Mouse (Mus musculus) heart, postnatal 0 days (tissue): ENCODE data around the gene Cdca3. TPM values are rescaled to one million over a fixed set of nuclear protein-coding genes. Genes with fewer than 3 reads are reported as not detected.

Experiments used
- ATAC-seq: fragments of 200-750 bp; cut with Nextera tagmentation; 2 replicates; pipeline ENCODE4 v1.8.0; 2017; ENCODE audit warnings: low read depth, moderate number of reproducible peaks, moderate library complexity; ENCODE audit not compliant: insufficient read depth
- DNase-seq: peaks from one replicate; pipeline ENCODE4 v3.0.0-alpha.2; 2016; ENCODE audit warnings: low spot score
- H3K27ac ChIP-seq: fragments of 300-500 bp; sonication (generic); 2 replicates; pipeline ENCODE4 v1.5.1; 2014; ENCODE audit warnings: low read depth, mild to moderate bottlenecking
- H3K27me3 ChIP-seq: fragments of 300-500 bp; sonication (generic); 2 replicates; pipeline ENCODE4 v1.6.1; 2014; ENCODE audit warnings: low read length, mixed read lengths; ENCODE audit not compliant: control insufficient read depth, insufficient read depth
- H3K36me3 ChIP-seq: fragments of 300-500 bp; sonication (generic); replicated peaks from 2 replicates; pipeline ENCODE4 v1.6.1; 2014; ENCODE audit warnings: low read length, mixed read lengths; ENCODE audit not compliant: control insufficient read depth, insufficient read depth
- H3K4me1 ChIP-seq: fragments of 300-500 bp; sonication (generic); 2 replicates; pipeline ENCODE4 v1.6.1; 2014; ENCODE audit warnings: antibody characterized with exemption; ENCODE audit not compliant: control insufficient read depth, insufficient read depth
- H3K4me2 ChIP-seq: fragments of 300-500 bp; sonication (generic); 2 replicates; pipeline ENCODE4 v1.6.1; 2014; ENCODE audit warnings: low read depth, mild to moderate bottlenecking, low read length, moderate library complexity
- H3K4me3 ChIP-seq: fragments of 300-500 bp; sonication (generic); 2 replicates; pipeline ENCODE4 v1.5.1; 2014; ENCODE audit warnings: low read depth, low read length
- H3K9ac ChIP-seq: fragments of 300-500 bp; sonication (generic); replicated peaks from 2 replicates; pipeline ENCODE4 v1.6.1; 2014; ENCODE audit warnings: low read depth, low read length, mixed read lengths
- H3K9me3 ChIP-seq: fragments of 300-500 bp; sonication (generic); replicated peaks from 2 replicates; pipeline ENCODE4 v1.6.1; 2016; ENCODE audit warnings: low read length; ENCODE audit not compliant: control insufficient read depth
- CTCF ChIP-seq: IDR thresholded peaks from 2 replicates; pipeline ENCODE4 v1.5.1; 2016; ENCODE audit warnings: antibody characterized with exemption, control low read depth, low read depth
- EP300 ChIP-seq: IDR thresholded peaks from 2 replicates; pipeline ENCODE4 v1.6.1; 2016; ENCODE audit warnings: antibody characterized with exemption, low read depth
- WGBS: fragments of 180-500 bp; shearing (Covaris S2); extraction: QIAGEN DNeasy Blood & Tissue Kit; methylation state at CpG from one replicate; pipeline ENCODE4 v1.1.7; 2014; 5-methylcytosine and 5-hydroxymethylcytosine counted together
- polyA plus RNA-seq: library from polyadenylated mRNA; unstranded; fragments of >200 nt; fragmentation: Nextera tagmentation; extraction: Ambion mirVana; gene quantifications from 2 replicates; pipeline ENCODE4 v1.2.1, GENCODE M21; 2015
- total RNA-seq: library from RNA; depleted of rRNA; stranded (reverse); fragments of >200 nt; gene quantifications from 2 replicates; pipeline ENCODE4 v1.2.3, GENCODE M21; 2014; ENCODE audit warnings: low replicate concordance

Gene Cdca3
- total and polyA plus RNA-seq, 2 experiments from 2014 or later = 52.9 to 95.9 TPM

- Histone ChIP-seq H3K4me2 (peak within 1 kb of the TSS; percentile 21; the same call in 1 of the 2 replicates), H3K4me3 (no peak within 1 kb of the TSS), H3K9me3 (no peaks in the 10 kb centered on the region), H3K9ac (no peak within 1 kb of the TSS; the same call in 1 of the 2 replicates), H3K4me1 (peaks cover 14% of the 10 kb centered on the region), H3K27ac (no peak within 1 kb of the TSS), H3K36me3 (no peaks in the 10 kb centered on the region), H3K27me3 (0 out of 2 replicates have a peak, but pooled peaks cover 3% of the 10 kb centered on the region)
- DNase-seq (no peak), ATAC-seq (peak; percentile 61)
- TF ChIP-seq CTCF = no peak
- TF ChIP-seq EP300 = no peak
- WGBS = 19% methylated on average over 12 of the region's 15 CpGs
These were observed 11.2 kb downstream of the Cdca3 start, which contains the start of gene Gnb3 for GRCm38 (mm10) chr6:124840241-124841167. Gene Gnb3 (minus strand): TSS chr6:124840275.

- H3K4me3 ChIP-seq = no peak overlapping the region
- H3K9ac ChIP-seq = no peak overlapping the region
- H3K4me2 ChIP-seq = no peak overlapping the region
- peak; percentile 89 for ATAC-seq
- H3K36me3 ChIP-seq = no peaks in the 10 kb centered on the region
- H3K27ac ChIP-seq = no peak overlapping the region
- H3K9me3 ChIP-seq = no peaks in the 10 kb centered on the region
- DNase-seq = peak; percentile 89
- peaks cover 3% of the 10 kb centered on the region; the same call in 1 of the 2 replicates for H3K4me1 ChIP-seq
- no peaks in the 10 kb centered on the region for H3K27me3 ChIP-seq
- TF ChIP-seq EP300 (no peak), CTCF (peak; percentile 98)
- WGBS = 8% methylated on average over 9 of the region's 9 CpGs
These were observed 18.0 kb downstream of the Cdca3 start for GRCm38 (mm10) chr6:124847305-124847704.

GRCm38 (mm10) chr6:124850535-124850934, 21.2 kb downstream of the Cdca3 start:
- Histone ChIP-seq H3K4me2 (no peak overlapping the region), H3K27ac (no peak overlapping the region), H3K9me3 (no peaks in the 10 kb centered on the region), H3K36me3 (no peaks in the 10 kb centered on the region), H3K4me1 (peaks cover 3% of the 10 kb centered on the region; the same call in 1 of the 2 replicates), H3K27me3 (no peaks in the 10 kb centered on the region), H3K9ac (no peak overlapping the region), H3K4me3 (no peak overlapping the region)
- WGBS = 58% methylated on average over 8 of the region's 8 CpGs
- DNase-seq = no peak
- no peak for ATAC-seq
- TF ChIP-seq CTCF (no peak), EP300 (no peak)

GRCm38 (mm10) chr6:124854647-124855046, 25.3 kb downstream of the Cdca3 start:
- 51% methylated on average over 12 of the region's 12 CpGs for WGBS
- no peak for DNase-seq

GRCm38 (mm10) chr6:124856321-124856720, 27.0 kb downstream of the Cdca3 start:
- Histone ChIP-seq H3K4me3 (peak overlapping the region; percentile 64), H3K4me2 (peak overlapping the region; percentile 93), H3K9ac (no peak overlapping the region), H3K4me1 (peaks cover 7% of the 10 kb centered on the region), H3K36me3 (no peaks in the 10 kb centered on the region), H3K9me3 (no peaks in the 10 kb centered on the region), H3K27ac (no peak overlapping the region), H3K27me3 (peaks cover 21% of the 10 kb centered on the region)
- DNase-seq (no peak), ATAC-seq (no peak)
- TF ChIP-seq EP300 (no peak), CTCF (no peak)
- WGBS = 19% methylated on average over 14 of the region's 14 CpGs

More at GRCm38 (mm10) chr6:124854647-124855046, 25.3 kb downstream of the Cdca3 start:
- no peaks in the 10 kb centered on the region for H3K36me3 ChIP-seq
- peaks cover 7% of the 10 kb centered on the region for H3K4me1 ChIP-seq
- H3K4me2 ChIP-seq = no peak overlapping the region
- no peak for TF ChIP-seq CTCF
- TF ChIP-seq EP300 = no peak
- no peak for ATAC-seq
- H3K9me3 ChIP-seq = no peaks in the 10 kb centered on the region
- H3K27ac ChIP-seq = no peak overlapping the region
- H3K27me3 ChIP-seq = peaks cover 19% of the 10 kb centered on the region
- H3K9ac ChIP-seq = no peak overlapping the region
- H3K4me3 ChIP-seq = no peak overlapping the region
